8 mouse cellular contexts compared by ENCODE assay signal in the genomic region with DNA sequence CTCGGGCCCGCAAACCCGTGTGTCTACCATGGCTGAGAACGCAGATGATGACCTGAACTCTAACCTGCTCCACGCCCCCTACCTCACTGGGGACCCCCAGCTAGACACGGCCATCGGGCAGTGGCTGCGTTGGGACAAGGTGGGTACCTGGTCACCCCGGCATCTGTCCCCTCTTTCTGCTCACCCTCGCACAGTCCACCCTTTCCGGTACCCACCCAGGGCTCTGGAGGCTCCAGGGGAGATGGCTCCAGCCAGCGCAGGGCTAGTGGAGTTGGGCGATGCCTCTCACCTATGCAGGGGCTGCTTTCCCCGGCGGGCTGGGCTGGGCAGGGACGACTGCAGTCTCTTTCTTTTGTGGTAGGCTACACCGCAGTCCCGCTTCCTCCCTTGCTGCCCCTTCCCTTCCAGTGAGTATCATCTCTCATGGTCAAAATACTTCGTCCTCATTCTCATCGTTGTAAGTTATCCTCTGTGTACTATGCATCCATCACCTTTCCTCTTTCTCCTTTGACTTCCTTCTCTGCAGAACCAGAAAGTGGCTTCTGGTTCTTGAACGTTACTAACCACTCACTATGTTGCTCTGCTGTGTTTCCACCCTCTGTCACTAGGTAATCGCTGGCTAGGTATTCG. TPM values are rescaled to one million over a fixed set of nuclear protein-coding genes. Genes with fewer than 3 reads are reported as not detected.
DNase-seq lines count a peak whose midpoint lies in the region; ATAC-seq and TF ChIP-seq lines count a peak whose summit lies in the region.

No protein-coding gene starts in this region.

- peak overlapping the region; percentile 61 for H3K9ac ChIP-seq in ES-Bruce4 (ENCODE audit: low read depth, poor library complexity, severe bottlenecking)
- H3K9ac ChIP-seq in limb, embryonic 15.5 days: peak overlapping the region; percentile 56
- peak overlapping the region; percentile 90 for H3K9ac ChIP-seq in neural tube, embryonic 12.5 days

- no peak for TF ChIP-seq POLR2A in kidney, adult 2 months (IDR thresholded peaks at IDR 0.05; ENCODE audit: low read depth, low read length)
- no peak for TF ChIP-seq POLR2A in ES-Bruce4 (IDR thresholded peaks at IDR 0.05; ENCODE audit: insufficient read depth, low read length)

- H3K4me1 ChIP-seq in kidney, adult 2 months (ENCODE audit: control insufficient read depth, insufficient read depth, low read length): no peaks in the 10 kb centered on the region
- no peaks in the 10 kb centered on the region for H3K4me1 ChIP-seq in ES-Bruce4 (ENCODE audit: control insufficient read depth, insufficient read depth, low read length)
- peaks cover 8% of the 10 kb centered on the region; the same call in 1 of the 2 replicates for H3K4me1 ChIP-seq in limb, embryonic 15.5 days
- no peaks in the 10 kb centered on the region for H3K4me1 ChIP-seq in neural tube, embryonic 12.5 days

- H3K4me2 ChIP-seq in limb, embryonic 15.5 days: peak overlapping the region; percentile 97
- H3K4me2 ChIP-seq in neural tube, embryonic 12.5 days (replicated peaks): peak overlapping the region; percentile 91

- no peaks in the 10 kb centered on the region for H3K9me3 ChIP-seq in ES-Bruce4 (replicated peaks; ENCODE audit: control insufficient read depth, insufficient read depth, low read length, poor library complexity, severe bottlenecking)
- H3K9me3 ChIP-seq in limb, embryonic 15.5 days: no peaks in the 10 kb centered on the region
- H3K9me3 ChIP-seq in neural tube, embryonic 12.5 days: no peaks in the 10 kb centered on the region

- H3K36me3 ChIP-seq in kidney, adult 2 months (ENCODE audit: control insufficient read depth, insufficient read depth, low read length): no peaks in the 10 kb centered on the region
- H3K36me3 ChIP-seq in ES-Bruce4 (ENCODE audit: control insufficient read depth, insufficient read depth, low read length, poor library complexity, severe bottlenecking): no peaks in the 10 kb centered on the region
- no peaks in the 10 kb centered on the region for H3K36me3 ChIP-seq in limb, embryonic 15.5 days
- no peaks in the 10 kb centered on the region for H3K36me3 ChIP-seq in neural tube, embryonic 12.5 days

- peak; percentile 15 for DNase-seq in kidney, adult 2 months
- no peak for DNase-seq in kidney, adult 11 months
- peak; percentile 32 for DNase-seq in c-Kit-negative CD71-positive TER-119-positive erythroid progenitor cells, embryonic 14.5 days (ENCODE audit: low read depth, low spot score)
- no peak for DNase-seq in layer of hippocampus, adult 9-11 months

- ATAC-seq in granulocyte monocyte progenitor cell, adult 5-6 weeks (replicated peaks; ENCODE audit: poor library complexity, severe bottlenecking): peak; percentile 25
- peak; percentile 24; the same call in 1 of the 2 replicates for ATAC-seq in limb, embryonic 15.5 days (ENCODE audit: insufficient number of reproducible peaks, low FRiP score, low TSS enrichment, low read depth)
- peak; percentile 59 for ATAC-seq in neural tube, embryonic 12.5 days (ENCODE audit: low FRiP score, low read depth)

- peak overlapping the region; percentile 70 for H3K27ac ChIP-seq in kidney, adult 2 months (ENCODE audit: insufficient read depth, low read depth, low read length)
- peak overlapping the region; percentile 46 for H3K27ac ChIP-seq in ES-Bruce4 (ENCODE audit: insufficient read depth, low read length)
- peak overlapping the region; percentile 83 for H3K27ac ChIP-seq in limb, embryonic 15.5 days
- peak overlapping the region; percentile 83 for H3K27ac ChIP-seq in neural tube, embryonic 12.5 days

- no peak for TF ChIP-seq EP300 in ES-Bruce4 (IDR thresholded peaks at IDR 0.05; ENCODE audit: insufficient read depth, low read depth, low read length)

- 4% methylated on average over 23 of the region's 23 CpGs for WGBS in kidney, adult 2 months
- under 1% methylated on average over 23 of the region's 23 CpGs for WGBS in limb, embryonic 15.5 days
- under 1% methylated on average over 23 of the region's 23 CpGs for WGBS in neural tube, embryonic 12.5 days

- TF ChIP-seq CTCF in kidney, adult 2 months (conservative IDR thresholded peaks at IDR 0.05; ENCODE audit: insufficient read depth, insufficient read length, low read depth, low read length): no peak
- TF ChIP-seq CTCF in ES-Bruce4 (IDR thresholded peaks at IDR 0.05; ENCODE audit: low read depth, low read length): no peak

- H3K4me3 ChIP-seq in kidney, adult 2 months (ENCODE audit: insufficient read depth, low read depth, low read length): peak overlapping the region; percentile 90
- H3K4me3 ChIP-seq in ES-Bruce4 (ENCODE audit: low read depth, low read length): peak overlapping the region; percentile 92
- H3K4me3 ChIP-seq in limb, embryonic 15.5 days: peak overlapping the region; percentile 66
- peak overlapping the region; percentile 84 for H3K4me3 ChIP-seq in neural tube, embryonic 12.5 days

- H3K27me3 ChIP-seq in kidney, adult 2 months (replicated peaks; ENCODE audit: control insufficient read depth, insufficient read depth, low read length): no peaks in the 10 kb centered on the region
- H3K27me3 ChIP-seq in ES-Bruce4 (ENCODE audit: control insufficient read depth, insufficient read depth, low read length, poor library complexity, severe bottlenecking): no peaks in the 10 kb centered on the region
- H3K27me3 ChIP-seq in limb, embryonic 15.5 days: no peaks in the 10 kb centered on the region
- no peaks in the 10 kb centered on the region for H3K27me3 ChIP-seq in neural tube, embryonic 12.5 days (replicated peaks)

RNA-seq across cellular contexts. Expression of gene Pgm2l1, which starts 0.8 kb away (rescaled TPM):
- polyA plus RNA-seq in kidney, adult 2 months (2012; rRNA removed): 1.5 TPM in 2 replicates
- polyA plus RNA-seq in ES-Bruce4 (2011; ENCODE audit: insufficient read depth, insufficient read length, low read depth, missing spikeins): 6.1 and 8.6 TPM in 2 replicates
- 7.9 and 10.8 TPM in 2 replicates for total RNA-seq in granulocyte monocyte progenitor cell, adult 5-6 weeks (2014; fragmentation: Nextera tagmentation)
- total RNA-seq in granulocyte monocyte progenitor cell, adult 5-6 weeks (2017): 6.7 and 8.4 TPM in 2 replicates
- 2.1 and 3.1 TPM in 2 replicates for polyA plus RNA-seq in limb, embryonic 15.5 days (2015; fragmentation: Nextera tagmentation; extraction: Ambion mirVana)
- polyA plus RNA-seq in neural tube, embryonic 12.5 days (2016; fragmentation: Nextera tagmentation; extraction: Ambion mirVana): 11.4 and 12.0 TPM in 2 replicates

RNA-seq across cellular contexts. Expression of gene Kcne3, which starts 51.7 kb away (rescaled TPM):
- polyA plus RNA-seq in kidney, adult 2 months (2012; rRNA removed): 2.0 and 3.3 TPM in 2 replicates
- polyA plus RNA-seq in ES-Bruce4 (2011; ENCODE audit: insufficient read depth, insufficient read length, low read depth, missing spikeins): not detected in 2 replicates
- total RNA-seq in granulocyte monocyte progenitor cell, adult 5-6 weeks (2014; fragmentation: Nextera tagmentation): 0.88 and 2.8 TPM in 2 replicates
- total RNA-seq in granulocyte monocyte progenitor cell, adult 5-6 weeks (2017): 0.95 TPM in 1 of 2 replicates, not detected in the other
- 14.3 and 16.9 TPM in 2 replicates for polyA plus RNA-seq in limb, embryonic 15.5 days (2015; fragmentation: Nextera tagmentation; extraction: Ambion mirVana)
- 1.4 and 1.6 TPM in 2 replicates for polyA plus RNA-seq in neural tube, embryonic 12.5 days (2016; fragmentation: Nextera tagmentation; extraction: Ambion mirVana)

RNA-seq across cellular contexts. Expression of gene P4ha3, which starts 57.3 kb away (rescaled TPM):
- 0.19 and 0.22 TPM in 2 replicates for polyA plus RNA-seq in kidney, adult 2 months (2012; rRNA removed)
- polyA plus RNA-seq in ES-Bruce4 (2011; ENCODE audit: insufficient read depth, insufficient read length, low read depth, missing spikeins): 1.2 TPM in 1 of 2 replicates, not detected in the other
- total RNA-seq in granulocyte monocyte progenitor cell, adult 5-6 weeks (2014; fragmentation: Nextera tagmentation): not detected in 2 replicates
- not detected in 2 replicates for total RNA-seq in granulocyte monocyte progenitor cell, adult 5-6 weeks (2017)
- 24.0 and 28.1 TPM in 2 replicates for polyA plus RNA-seq in limb, embryonic 15.5 days (2015; fragmentation: Nextera tagmentation; extraction: Ambion mirVana)
- polyA plus RNA-seq in neural tube, embryonic 12.5 days (2016; fragmentation: Nextera tagmentation; extraction: Ambion mirVana): 4.3 and 5.9 TPM in 2 replicates

Comparison
In these comparisons a context has a peak if more than half of its experiments do, and no peak if none do; other contexts are left out.
1. DNase-seq: peak in kidney, adult 2 months (single experiment) and c-Kit-negative CD71-positive TER-119-positive erythroid progenitor cells, embryonic 14.5 days (single experiment); none in kidney, adult 11 months (single experiment) and layer of hippocampus, adult 9-11 months (single experiment).
2. Peak in every context shown above with its lines, with median percentiles within 50 percentile points of each other: H3K27ac ChIP-seq, H3K4me3 ChIP-seq, H3K9ac ChIP-seq and ATAC-seq.